Mouse (Mus musculus) limb, embryonic 14.5 days (tissue): ENCODE measurements around the gene Dlg2. TPM values are rescaled to one million over a fixed set of nuclear protein-coding genes. Genes with fewer than 3 reads are reported as not detected.
A peak's percentile ranks its signal among the peaks of the same experiment; 100 is the strongest.

ENCODE experiments used
- ATAC-seq: fragments of 200-750 bp; cut with Nextera tagmentation; 2 replicates; pipeline ENCODE4 v1.8.0; 2017; ENCODE audit warnings: low read depth, moderate number of reproducible peaks, moderate TSS enrichment; ENCODE audit not compliant: low FRiP score
- DNase-seq: peaks from one replicate; pipeline ENCODE4 v3.0.0-alpha.2; 2015; ENCODE audit warnings: low spot score
- H3K27ac ChIP-seq: fragments of 300-500 bp; sonication (generic); replicated peaks from 2 replicates; pipeline ENCODE4 v1.5.1; 2014; ENCODE audit warnings: low read depth, mild to moderate bottlenecking, low read length, moderate library complexity, mixed read lengths
- H3K27me3 ChIP-seq: fragments of 300-500 bp; sonication (generic); 2 replicates; pipeline ENCODE4 v1.6.1; 2014; ENCODE audit warnings: low read length, mixed read lengths; ENCODE audit not compliant: control insufficient read depth, insufficient read depth
- H3K36me3 ChIP-seq: fragments of 300-500 bp; sonication (generic); 2 replicates; pipeline ENCODE4 v1.6.1; 2014; ENCODE audit warnings: mild to moderate bottlenecking, low read length, moderate library complexity, mixed read lengths; ENCODE audit not compliant: control insufficient read depth, insufficient read depth
- H3K4me1 ChIP-seq: fragments of 300-500 bp; sonication (generic); 2 replicates; pipeline ENCODE4 v1.6.1; 2014; ENCODE audit warnings: antibody characterized with exemption, low read length, mixed read lengths; ENCODE audit not compliant: control insufficient read depth, insufficient read depth
- H3K4me2 ChIP-seq: fragments of 300-500 bp; sonication (generic); replicated peaks from 2 replicates; pipeline ENCODE4 v1.6.1; 2014; ENCODE audit warnings: low read depth, mild to moderate bottlenecking, low read length, moderate library complexity; ENCODE audit not compliant: severe bottlenecking
- H3K4me3 ChIP-seq: fragments of 300-500 bp; sonication (generic); replicated peaks from 2 replicates; pipeline ENCODE4 v1.5.1; 2014; ENCODE audit warnings: low read length
- H3K9ac ChIP-seq: fragments of 300-500 bp; sonication (generic); 2 replicates; pipeline ENCODE4 v1.6.1; 2014; ENCODE audit warnings: mild to moderate bottlenecking, low read depth, low read length, moderate library complexity; ENCODE audit not compliant: severe bottlenecking
- H3K9me3 ChIP-seq: fragments of 300-500 bp; sonication (generic); 2 replicates; pipeline ENCODE4 v1.6.1; 2016; ENCODE audit warnings: low read length; ENCODE audit not compliant: control insufficient read depth
- POLR2A ChIP-seq: fragments of 200-500 bp; IDR thresholded peaks from 2 replicates; pipeline ENCODE4 v1.8.0; 2012; ENCODE audit warnings: inconsistent platforms, mild to moderate bottlenecking, moderate library complexity, borderline replicate concordance; ENCODE audit not compliant: insufficient read depth, insufficient read length; ENCODE audit errors: extremely low read depth
- WGBS: fragments of 180-500 bp; shearing (Covaris S2); extraction: QIAGEN DNeasy Blood & Tissue Kit; methylation state at CpG from one replicate; pipeline ENCODE4 v1.1.7; 2014; 5-methylcytosine and 5-hydroxymethylcytosine counted together
- polyA plus RNA-seq, 2 experiments: library from polyadenylated mRNA; depleted of rRNA in 1 of 2; stranded (reverse) in 1 of 2; unstranded in 1 of 2; fragments of >200 nt; fragmentation: Nextera tagmentation in 1 of 2; extraction: Ambion mirVana in 1 of 2; gene quantifications; 2 replicates each; pipeline versions ENCODE4 v1.2.1 to v1.2.3; 2012 to 2014

Dlg2 gene
- polyA plus RNA-seq, 2 experiments = 4.6 to 7.3 TPM

- H3K36me3 ChIP-seq = no peaks in the 10 kb centered on the region
These were observed 1687.8 kb downstream of the Dlg2 start for GRCm38 (mm10) chr7:92164316-92164715.

DNA sequence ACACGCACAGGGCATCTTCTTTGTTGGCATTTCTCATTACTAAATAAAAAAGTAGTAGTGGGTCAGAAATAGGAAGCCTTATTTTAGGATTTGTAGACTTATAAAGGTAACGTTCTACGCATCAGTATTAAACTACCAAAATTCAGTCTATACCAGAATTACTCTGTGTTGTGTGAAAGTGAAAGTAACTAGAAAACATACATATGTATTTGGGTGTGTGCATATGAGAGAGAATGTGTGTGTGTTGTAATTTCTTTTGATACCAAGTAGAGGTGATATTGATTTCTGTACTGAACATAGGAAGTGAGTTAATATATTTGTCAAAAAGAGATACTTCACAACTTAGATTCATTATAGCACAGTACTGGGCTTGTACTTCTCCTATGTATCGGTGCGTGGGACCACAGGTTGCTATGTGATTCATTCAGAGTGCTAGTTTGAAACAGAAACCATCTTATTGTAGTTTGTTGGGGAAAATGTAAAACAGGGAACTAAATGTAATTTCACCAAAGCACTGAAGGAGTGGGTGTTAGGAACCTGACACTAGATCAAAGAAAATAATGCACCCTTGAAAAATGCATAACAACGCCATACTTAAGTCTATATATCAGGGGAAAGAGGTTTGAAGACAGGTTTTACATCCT lies 1688.5 kb downstream of the Dlg2 start:
- H3K27me3 ChIP-seq = no peaks in the 10 kb centered on the region
- DNase-seq = no peak
- H3K9me3 ChIP-seq = no peaks in the 10 kb centered on the region
- no peak overlapping the region for H3K27ac ChIP-seq
- H3K9ac ChIP-seq = no peak overlapping the region
- 80% methylated on average over 6 of the region's 6 CpGs for WGBS
- no peaks in the 10 kb centered on the region for H3K36me3 ChIP-seq
- H3K4me1 ChIP-seq = no peaks in the 10 kb centered on the region
- H3K4me3 ChIP-seq = no peak overlapping the region
- H3K4me2 ChIP-seq = no peak overlapping the region
- ATAC-seq = no peak
- TF ChIP-seq POLR2A = no peak

More at GRCm38 (mm10) chr7:92164316-92164715, 1687.8 kb downstream of the Dlg2 start:
- DNase-seq (no peak), ATAC-seq (no peak)
- Histone ChIP-seq H3K9me3 (no peaks in the 10 kb centered on the region), H3K4me2 (no peak overlapping the region), H3K4me1 (no peaks in the 10 kb centered on the region), H3K27ac (no peak overlapping the region), H3K9ac (no peak overlapping the region), H3K4me3 (no peak overlapping the region), H3K27me3 (no peaks in the 10 kb centered on the region)
- WGBS = 59% methylated on average over 2 of the region's 2 CpGs
- no peak for TF ChIP-seq POLR2A

DNA sequence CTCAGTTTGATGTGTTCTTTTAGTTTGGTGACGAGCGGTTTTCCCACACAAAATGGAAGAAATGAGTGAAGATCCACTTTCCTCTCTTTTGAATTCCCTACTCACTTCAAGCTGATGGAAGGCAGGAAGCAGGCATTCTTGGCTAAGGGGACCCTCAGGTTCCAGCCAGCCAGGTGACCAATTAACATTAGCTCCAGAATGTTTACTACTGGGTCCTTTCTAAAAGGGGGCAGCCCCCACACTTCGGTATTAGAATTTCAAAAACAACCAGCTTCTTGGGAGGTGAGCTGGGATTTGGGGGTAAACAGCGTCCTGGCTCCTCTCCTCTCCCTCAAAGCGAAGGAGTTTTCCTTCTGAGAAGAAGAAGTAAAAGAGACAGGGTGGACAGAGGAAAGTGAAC lies 1703.6 kb downstream of the Dlg2 start:
- no peak for ATAC-seq

GRCm38 (mm10) chr7:92180591-92181587 lies 1704.4 kb downstream of the Dlg2 start:
- Histone ChIP-seq H3K9me3 (no peaks in the 10 kb centered on the region), H3K27me3 (0 out of 2 replicates have a peak, but pooled peaks cover 4% of the 10 kb centered on the region), H3K9ac (peak overlapping the region; percentile 48), H3K36me3 (no peaks in the 10 kb centered on the region), H3K4me3 (peak overlapping the region; percentile 39), H3K27ac (no peak overlapping the region), H3K4me2 (peak overlapping the region; percentile 55), H3K4me1 (no peaks in the 10 kb centered on the region)
- 17% methylated on average over 28 of the region's 29 CpGs for WGBS
- peak; percentile 16 for DNase-seq
- TF ChIP-seq POLR2A = no peak
- peak; percentile 71 for ATAC-seq

More for the DNA sequence above, 1703.6 kb downstream of the Dlg2 start:
- Histone ChIP-seq H3K27me3 (0 out of 2 replicates have a peak, but pooled peaks cover 4% of the 10 kb centered on the region), H3K27ac (no peak overlapping the region), H3K4me1 (no peaks in the 10 kb centered on the region), H3K36me3 (no peaks in the 10 kb centered on the region), H3K9ac (no peak overlapping the region), H3K4me2 (peak overlapping the region; percentile 55), H3K4me3 (peak overlapping the region; percentile 39), H3K9me3 (no peaks in the 10 kb centered on the region)
- TF ChIP-seq POLR2A = no peak
- WGBS = 46% methylated on average over 5 of the region's 5 CpGs
- DNase-seq = no peak

DNA sequence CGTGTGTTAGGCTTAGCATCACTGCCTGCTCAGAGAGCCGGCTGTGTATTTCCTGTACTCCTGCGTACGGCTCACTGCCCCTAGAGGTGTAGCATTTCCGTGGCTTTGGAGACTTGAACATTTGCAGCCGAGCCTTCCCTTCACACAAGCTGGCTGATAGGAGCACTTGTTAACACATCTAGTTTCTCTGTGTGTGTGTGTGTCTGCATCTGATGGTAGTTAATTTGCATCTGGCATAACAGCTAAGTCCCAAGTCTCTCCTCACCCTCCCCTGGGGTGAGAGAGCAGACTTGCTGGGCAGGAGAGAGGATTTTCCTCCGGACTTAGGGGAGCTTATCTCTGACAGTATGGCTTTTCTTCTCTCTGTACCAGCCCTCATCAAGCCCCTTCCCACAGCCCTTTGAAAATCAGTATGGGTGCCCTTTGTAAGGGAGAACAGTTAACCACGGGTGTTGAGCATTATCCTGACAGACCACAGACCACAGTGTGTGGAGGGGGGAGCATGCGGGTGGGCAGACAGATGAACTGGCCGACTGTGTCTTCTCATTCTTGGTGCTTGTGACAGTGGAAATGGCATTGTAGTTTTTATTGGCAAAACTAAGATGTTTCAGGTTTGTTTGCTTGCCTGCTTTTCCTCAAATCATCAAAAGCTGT lies 1705.6 kb downstream of the Dlg2 start:
- no peak for ATAC-seq
- H3K9ac ChIP-seq = no peak overlapping the region; the same call in 1 of the 2 replicates
- peak; percentile 10 for DNase-seq
- H3K4me1 ChIP-seq = no peaks in the 10 kb centered on the region
- H3K4me3 ChIP-seq = peak overlapping the region; percentile 39
- H3K27me3 ChIP-seq = 0 out of 2 replicates have a peak, but pooled peaks cover 4% of the 10 kb centered on the region
- H3K27ac ChIP-seq = no peak overlapping the region
- WGBS = 10% methylated on average over 10 of the region's 10 CpGs
- H3K4me2 ChIP-seq = peak overlapping the region; percentile 55
- H3K9me3 ChIP-seq = no peaks in the 10 kb centered on the region
- H3K36me3 ChIP-seq = no peaks in the 10 kb centered on the region
- TF ChIP-seq POLR2A = no peak
